Mouse (Mus musculus): ENCODE measurements around the gene Rnf167.

Gene Rnf167

GRCm38 (mm10) chr11:70674014-70674413 lies 27.0 kb downstream of the Rnf167 start:
- DNase-seq (ENCODE audit: extremely low read depth, low read depth, low spot score) = no peak

DNA sequence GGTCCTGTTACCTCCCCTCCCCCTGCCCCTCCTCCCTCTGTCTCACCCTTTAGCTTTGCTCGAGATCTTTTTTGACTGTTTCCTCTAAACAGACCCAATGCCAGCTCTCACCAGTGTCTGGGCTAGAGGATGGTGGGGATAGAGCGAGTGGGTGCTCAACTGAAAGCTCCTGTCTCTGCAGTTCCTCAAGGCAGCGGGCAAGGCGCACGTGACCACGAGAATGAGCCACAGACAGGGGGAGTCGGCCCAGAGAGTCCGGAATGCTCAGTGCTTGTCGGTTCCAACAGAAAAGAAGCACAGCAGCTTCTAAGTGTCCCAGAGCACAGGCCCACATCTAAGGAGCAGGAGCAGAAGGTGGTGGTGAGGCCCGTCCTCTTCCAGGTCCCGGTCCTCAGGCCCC lies 27.5 kb downstream of the Rnf167 start:
- no peak for DNase-seq (ENCODE audit: extremely low read depth, low read depth, low spot score)

DNA sequence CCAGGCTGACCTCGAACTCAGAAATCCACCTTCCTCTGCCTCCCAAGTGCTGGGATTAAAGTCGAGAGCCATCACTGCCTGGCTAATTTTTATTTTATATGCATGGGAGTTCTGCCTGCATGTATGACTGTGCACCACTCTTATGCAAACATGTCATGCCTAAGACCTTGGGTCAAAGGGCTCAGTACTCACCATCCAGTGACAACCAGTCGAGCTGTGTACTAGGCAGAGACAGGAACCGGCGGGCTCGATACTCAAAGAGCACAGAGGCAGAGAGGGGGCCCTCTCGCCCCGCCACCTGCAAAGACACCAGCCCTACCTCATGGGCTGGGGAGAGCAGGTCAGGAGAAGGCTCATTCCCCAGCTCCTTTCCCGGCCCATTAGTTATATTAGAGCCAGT lies 31.1 kb downstream of the Rnf167 start:
- DNase-seq (ENCODE audit: extremely low read depth, low read depth, low spot score) = no peak

GRCm38 (mm10) chr11:70678576-70678975 lies 31.5 kb downstream of the Rnf167 start:
- no peak for DNase-seq (ENCODE audit: extremely low read depth, low read depth, low spot score)

DNA sequence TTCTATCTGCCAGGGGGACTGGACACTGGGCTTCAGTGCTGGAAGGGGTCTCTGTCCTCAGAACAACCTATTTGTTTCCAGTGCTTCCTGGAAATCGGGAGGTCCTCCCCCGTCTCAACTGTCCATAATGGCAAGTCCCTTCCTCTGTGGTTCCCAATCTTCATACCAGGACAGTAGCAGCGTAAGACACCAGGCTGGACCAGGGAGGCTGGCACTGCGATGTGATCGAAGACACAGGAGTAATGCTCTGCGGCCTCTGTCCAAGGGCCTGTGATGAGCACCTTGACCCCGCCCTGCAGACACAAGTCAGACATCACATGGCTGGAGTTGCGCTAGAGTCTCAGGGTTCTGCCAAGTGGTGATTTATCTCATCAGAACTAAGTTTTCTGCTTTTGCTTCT lies 32.3 kb downstream of the Rnf167 start:
- DNase-seq (ENCODE audit: extremely low read depth, low read depth, low spot score) = no peak

GRCm38 (mm10) chr11:70679894-70680293 lies 32.9 kb downstream of the Rnf167 start:
- DNase-seq (ENCODE audit: extremely low read depth, low read depth, low spot score) = no peak

- DNase-seq (ENCODE audit: extremely low read depth, low read depth, low spot score) = no peak
These were observed 34.1 kb downstream of the Rnf167 start for GRCm38 (mm10) chr11:70681170-70681569.

GRCm38 (mm10) chr11:70681897-70682581 lies 35.0 kb downstream of the Rnf167 start:
- DNase-seq (ENCODE audit: extremely low read depth, low read depth, low spot score) = no peak

DNA sequence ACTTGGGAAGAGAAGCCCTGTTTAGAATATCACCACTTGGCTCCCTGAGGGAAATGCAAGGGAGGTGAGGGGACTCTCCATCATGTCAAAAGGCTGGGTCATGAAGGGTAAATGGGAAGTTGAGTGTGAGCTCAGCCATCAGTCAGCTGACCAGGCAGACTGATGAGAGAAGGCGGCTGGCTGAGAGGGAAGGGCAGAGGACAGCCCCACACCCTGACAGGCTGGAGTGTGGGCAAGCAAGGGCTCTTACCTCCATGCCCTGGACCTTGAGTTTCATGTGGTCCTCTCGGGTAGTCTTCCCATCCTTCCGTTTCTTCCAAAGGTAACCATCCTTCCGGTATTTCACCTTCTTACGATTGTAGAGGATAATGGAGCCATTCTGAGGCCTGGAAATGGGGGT lies 36.6 kb downstream of the Rnf167 start:
- no peak for DNase-seq (ENCODE audit: extremely low read depth, low read depth, low spot score)

DNA sequence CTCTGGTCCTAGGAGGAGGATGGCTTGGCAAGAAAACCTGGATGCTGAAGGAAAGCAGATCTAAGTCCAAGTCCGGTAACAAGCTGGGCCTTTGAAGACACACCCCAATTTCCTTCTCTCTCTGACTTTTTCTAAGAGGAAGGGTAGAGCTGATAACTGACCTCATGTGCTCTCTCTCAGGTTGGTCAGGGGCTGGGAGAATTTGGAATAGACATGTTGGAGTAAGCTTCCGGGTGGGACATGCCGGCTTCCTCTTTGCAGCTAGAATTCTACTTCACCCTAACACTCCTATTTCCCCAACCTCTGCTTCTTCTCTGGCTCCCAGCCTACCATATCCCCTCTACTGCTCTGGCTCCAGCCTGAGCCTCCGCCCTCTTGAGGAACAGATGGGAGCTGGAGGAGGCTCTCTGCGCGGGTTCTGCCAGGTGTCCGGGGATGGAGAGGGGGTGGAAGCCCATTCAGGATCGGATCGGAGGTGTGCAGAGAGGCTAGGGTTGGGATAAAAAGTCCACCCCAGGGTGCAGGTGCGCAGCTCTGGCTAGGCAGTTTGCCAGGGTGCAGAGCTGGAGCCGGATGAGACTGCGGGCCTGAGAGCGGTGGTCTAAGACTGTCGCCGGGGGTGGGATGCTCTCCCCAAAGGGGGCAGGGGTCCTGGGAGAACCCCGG lies 40.0 kb downstream of the Rnf167 start:
- no peak for DNase-seq (ENCODE audit: extremely low read depth, low read depth, low spot score)

DNA sequence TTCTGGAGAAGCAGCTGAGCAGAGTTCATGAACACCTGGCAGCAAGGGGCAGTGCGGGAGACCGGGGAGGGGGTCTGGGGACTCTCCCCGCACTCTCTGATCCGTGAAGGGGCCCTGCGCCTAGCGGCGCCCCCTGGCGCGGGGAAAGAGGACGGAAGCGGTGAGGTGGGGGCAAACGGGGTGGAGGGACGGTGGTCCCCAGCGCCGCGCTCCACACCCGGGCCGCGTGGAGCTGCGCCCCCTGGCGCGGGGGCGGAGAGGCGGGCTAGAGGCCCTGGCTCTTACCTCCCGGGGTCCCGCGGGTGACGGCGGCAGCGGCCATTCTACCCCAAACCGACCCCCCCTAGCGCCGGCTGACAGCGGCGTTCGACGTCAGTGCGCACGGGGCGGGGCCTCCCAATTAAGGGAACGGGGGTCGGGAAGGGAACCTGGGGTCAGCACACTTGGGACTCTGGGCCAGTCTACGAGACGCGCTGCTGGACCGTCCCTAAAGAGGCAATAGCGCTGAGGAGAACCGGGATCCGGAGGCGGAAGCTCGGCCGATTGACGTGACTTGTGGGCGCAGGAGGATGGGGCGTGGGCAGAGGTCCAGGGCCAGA lies 40.7 kb downstream of the Rnf167 start, which contains the start of gene Camta2:
Gene Camta2, minus strand, starts transcription at position 505 of the 599 bp plus-strand sequence.
- no peak for DNase-seq (ENCODE audit: extremely low read depth, low read depth, low spot score)

DNA sequence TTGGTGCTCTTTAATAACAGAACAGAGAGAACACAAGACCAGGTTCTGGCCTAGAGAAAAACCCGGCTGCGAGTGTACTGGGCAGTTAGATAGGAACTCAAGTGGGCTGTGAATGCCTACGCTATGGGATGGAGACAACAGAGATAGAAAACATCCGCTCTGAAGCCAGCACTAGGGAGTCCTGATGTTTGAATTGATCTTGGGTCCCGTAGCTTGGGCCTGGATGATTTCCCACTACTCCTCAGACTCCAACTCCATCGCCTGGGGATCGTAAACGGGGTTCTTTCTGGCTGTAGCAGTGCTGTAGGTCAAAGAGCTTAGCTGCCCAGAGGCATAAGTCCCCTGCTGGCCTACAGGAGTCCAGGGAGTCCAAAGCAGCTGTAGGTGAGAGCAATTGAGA lies 41.3 kb downstream of the Rnf167 start:
- no peak for DNase-seq (ENCODE audit: extremely low read depth, low read depth, low spot score)

DNA sequence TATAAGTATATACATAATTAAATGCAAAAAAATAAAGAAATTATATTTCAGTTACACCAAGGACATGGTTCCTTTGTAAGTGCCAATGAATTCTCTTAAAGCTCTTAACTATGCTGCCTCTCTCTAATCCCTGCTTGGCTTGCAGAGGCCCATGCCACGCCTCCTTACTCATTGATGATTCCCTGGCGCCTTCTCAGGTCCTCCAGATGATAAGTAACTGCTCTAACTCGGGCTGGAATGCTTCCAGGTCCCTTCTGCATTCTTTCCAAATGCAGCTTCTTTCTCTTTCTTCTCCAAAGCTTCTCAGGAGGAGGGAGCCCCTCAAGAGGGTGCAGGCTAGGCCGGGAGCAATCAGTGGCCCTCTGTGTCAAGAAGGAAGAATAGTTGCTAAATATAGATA lies 42.5 kb downstream of the Rnf167 start:
- no peak for DNase-seq (ENCODE audit: extremely low read depth, low read depth, low spot score)

DNA sequence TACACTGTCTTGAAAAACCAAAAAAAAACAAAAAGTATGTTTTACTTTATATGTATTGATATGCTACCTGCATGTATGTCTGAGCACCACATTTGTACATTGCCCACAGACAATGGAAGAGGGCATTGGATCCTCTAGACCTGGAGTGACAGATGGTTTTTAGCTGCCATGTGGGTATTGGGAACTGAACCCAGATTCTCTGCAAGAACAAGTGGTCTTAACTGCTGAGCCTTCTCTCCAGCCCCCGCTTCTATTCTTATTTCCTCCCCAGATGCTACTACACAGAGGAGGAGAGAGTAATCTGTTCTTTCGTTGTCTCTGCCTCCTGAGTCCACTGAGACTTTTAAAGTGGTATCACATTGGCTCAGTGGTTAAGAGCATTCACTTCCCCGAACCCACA lies 46.5 kb downstream of the Rnf167 start:
- no peak for DNase-seq (ENCODE audit: extremely low read depth, low read depth, low spot score)

DNA sequence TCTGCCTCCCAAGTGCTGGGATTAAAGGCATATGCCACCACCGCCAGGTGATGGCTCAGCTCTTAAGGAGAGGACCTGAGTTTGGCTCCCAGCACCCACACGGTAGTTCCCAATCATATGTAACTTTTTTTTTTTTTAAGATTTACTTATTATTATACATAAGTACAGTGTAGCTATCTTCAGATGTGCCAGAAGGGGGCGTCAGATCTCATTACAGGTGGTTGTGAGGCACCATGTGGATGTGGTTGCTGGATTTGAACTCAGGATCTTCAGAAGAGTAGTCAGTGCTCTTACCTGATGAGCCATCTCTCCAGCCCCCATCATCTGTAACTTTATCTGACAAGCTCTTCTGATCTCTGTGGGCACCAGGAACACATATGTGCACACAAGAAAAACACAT lies 50.3 kb downstream of the Rnf167 start:
- DNase-seq (ENCODE audit: extremely low read depth, low read depth, low spot score) = no peak

- no peak for DNase-seq (ENCODE audit: extremely low read depth, low read depth, low spot score)
These were observed 52.0 kb downstream of the Rnf167 start for GRCm38 (mm10) chr11:70699051-70699450.

- DNase-seq (ENCODE audit: extremely low read depth, low read depth, low spot score) = no peak
These were observed 52.9 kb downstream of the Rnf167 start, which contains the start of the genes Inca1 and Kif1c for GRCm38 (mm10) chr11:70699722-70700556. Inca1 (minus strand) TSS chr11:70700155. Kif1c (plus strand) TSS chr11:70700548.

DNA sequence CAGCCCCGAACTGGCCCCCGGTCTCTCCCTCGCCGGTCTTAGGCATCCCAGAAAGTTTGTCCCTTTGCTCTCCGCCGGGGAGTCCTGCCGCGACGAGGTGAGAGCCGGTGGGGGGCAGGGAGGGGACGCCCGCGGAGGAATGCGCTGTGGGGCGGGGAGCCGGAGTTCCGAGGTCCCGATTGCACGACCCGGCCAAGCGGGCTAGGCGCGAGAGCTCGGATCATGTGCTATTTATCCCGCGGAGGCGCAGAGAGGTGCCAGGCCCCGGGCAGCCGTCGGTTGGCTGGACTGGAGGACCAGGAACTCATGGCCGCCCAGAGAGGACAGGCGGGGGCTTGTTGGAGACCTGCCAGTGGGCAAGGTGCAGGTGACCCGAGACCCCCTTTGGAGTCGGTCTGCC lies 53.6 kb downstream of the Rnf167 start:
- no peak for DNase-seq (ENCODE audit: extremely low read depth, low read depth, low spot score)
